Mouse (Mus musculus) hindlimb bud, embryonic 11.5 days (tissue): ENCODE data around the gene Zbtb2.
A peak's percentile ranks its signal among the peaks of the same experiment; 100 is the strongest.

Experiments
- DNase-seq: peaks from one replicate; pipeline ENCODE4 v3.0.0-alpha.2; 2012; ENCODE audit warnings: low read depth, low spot score; ENCODE audit errors: extremely low spot score

Gene Zbtb2

DNA sequence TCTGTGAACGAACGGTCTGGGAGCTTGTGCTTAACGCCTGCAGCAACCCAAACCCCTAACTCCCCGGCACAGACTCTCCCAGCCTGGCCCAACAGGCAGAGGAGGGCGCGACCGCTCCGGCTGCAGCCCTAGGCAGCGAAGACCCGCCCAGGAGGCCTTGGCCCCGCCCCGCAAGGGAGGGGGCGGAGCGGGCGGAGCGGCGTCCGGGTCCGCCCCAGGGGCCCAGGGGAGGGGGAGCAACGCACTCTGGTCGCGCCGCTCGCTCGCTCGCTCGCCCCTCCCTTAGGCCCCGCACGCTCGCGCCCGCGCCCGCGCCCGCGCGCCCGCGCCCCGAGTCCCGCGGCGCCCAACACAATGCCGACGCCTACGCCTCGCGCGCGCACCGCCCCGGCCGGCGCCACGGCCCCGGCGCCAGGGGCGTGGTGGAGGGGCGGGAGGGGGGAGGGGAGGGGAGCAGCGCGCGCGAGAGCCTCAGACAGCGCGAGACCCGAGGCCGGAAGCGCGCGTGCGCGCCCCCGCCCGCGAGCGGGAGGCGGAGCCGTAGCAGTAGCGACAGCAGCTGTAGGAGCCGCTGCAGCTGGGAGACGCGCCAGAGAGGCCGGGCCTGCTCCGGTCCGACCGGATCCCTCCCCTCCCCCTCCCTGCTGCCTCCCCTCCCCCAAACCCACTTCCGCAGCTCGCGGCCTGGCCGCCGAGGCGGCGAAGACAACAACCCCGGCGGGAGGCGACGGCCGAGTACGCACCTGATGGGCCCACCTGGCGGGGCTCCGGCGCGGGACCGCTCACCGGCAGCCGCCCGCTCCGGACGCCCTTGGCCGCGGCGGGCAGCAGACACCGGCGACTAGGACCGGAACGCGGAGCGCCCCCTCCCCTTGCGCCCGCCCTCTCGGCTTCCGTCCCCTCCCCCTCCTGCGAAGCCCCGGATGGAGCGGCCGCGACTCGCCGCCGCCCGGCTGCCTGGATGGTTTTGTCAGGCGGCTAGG is 1.0 kb downstream of the Zbtb2 start:
- peak; percentile 64 for DNase-seq

DNA sequence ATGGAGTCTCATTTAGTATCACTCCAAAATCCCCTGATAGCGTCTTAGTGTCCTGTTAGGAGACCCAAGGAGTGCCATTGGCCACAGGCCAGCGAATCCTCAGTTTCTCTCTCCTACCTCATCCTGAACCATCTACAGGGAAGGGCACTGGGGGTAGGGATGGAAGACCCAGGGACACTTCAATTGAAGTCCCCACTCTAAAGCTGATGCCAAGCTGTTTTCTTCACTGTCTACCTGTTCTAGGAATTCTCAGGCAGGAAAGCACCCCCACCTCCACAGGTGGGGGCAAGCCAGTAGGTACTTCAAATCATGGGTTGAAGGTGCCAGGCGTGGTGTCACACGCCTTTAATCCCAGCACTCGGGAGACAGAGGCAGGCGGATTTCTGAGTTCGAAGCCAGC is 3.7 kb downstream of the Zbtb2 start:
- no peak for DNase-seq

DNA sequence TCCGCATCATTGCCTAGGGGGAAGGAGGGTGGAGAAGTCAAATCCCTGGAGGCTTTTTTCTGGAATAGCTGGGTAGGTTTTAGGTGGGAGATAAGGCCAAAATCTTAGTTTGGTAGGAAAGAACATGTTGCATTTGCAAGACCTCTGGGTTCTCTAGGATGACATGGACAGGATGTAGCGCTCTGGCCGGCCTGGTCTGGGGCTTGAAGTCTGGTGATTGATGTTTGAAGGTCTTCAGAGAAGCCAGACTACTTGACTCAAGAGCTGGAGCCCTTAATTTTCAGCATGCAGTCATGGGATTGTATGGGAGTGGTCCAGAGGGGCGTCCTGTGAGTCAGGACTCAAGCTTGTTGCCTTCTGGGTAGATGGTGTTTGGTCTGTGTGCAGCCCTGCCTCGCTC is 7.2 kb downstream of the Zbtb2 start:
- DNase-seq: no peak

DNA sequence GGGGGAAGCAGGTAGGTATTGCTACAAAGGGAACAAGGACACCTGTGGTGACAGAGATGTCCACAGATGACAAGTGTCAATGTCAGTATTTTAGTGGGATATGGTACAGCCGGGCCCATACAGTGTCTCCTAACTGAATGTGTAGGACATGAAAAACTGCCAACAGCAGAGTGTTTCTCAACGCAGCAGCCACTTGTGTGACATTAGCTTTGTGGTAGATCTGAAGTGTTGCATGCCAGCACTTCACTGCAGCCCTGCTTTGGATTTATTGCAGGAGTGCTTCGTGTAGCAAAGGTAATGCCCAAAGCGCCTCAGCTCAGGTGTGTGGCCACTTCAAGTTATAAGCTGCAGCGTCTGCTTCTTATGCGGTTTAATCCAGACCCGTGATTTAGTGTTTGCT is 11.0 kb downstream of the Zbtb2 start:
- no peak for DNase-seq

DNA sequence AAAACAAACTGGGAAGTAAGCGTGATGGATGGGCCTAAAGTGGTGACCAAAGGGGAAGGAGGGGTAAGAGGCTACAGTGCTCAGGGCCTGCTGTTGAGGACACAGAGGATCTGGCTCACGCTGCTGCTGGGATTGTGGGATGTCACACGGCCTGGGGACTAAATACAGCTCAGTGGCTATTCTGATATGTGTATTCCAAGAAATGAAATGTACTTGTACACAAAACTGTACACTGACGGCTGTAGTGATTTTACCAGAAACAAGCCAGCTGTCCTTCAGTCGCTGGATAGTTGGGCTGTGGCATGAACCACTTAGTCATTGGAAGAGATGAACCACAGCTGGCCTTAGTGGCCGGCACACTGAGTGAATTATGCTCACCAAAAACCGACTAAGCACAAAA is 11.4 kb downstream of the Zbtb2 start:
- DNase-seq: no peak

DNA sequence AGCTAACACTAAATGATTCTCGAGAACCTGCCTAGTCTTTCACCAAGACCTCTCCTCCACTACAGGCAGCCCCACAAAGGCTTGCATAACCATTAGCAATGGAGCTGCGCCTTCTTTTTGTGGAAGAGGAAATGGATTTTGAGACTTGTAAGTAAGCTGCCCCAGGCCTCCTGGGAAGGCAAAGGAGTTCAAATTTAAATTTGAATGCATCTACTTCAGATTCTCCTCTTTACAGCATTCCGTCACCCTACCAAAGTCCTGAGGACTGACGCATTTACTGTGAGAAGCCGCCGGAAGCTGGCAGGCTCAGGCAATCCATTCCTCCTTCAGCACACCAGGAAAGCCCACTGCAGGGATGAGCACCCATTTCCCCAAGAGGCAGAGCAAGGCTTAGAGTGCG is 12.6 kb downstream of the Zbtb2 start:
- DNase-seq: no peak

DNA sequence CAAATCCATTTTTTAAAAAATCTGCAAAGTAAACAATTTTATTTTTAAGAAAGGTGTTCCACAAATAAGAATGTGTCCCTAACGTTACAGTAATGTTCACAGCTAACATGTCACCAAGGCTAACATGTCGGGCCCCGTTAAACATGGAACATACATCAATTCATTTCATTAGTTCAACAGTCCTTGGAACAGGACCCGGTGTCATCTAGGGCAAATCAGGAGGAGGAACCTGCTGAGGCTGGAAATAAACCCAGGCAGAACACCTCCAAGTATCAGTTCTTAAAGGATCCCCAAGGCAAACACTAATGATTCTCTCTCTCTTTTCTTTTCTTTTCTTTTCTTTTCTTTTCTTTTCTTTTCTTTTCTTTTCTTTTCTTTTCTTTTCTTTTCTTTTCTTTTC is 13.2 kb downstream of the Zbtb2 start:
- DNase-seq: no peak

DNA sequence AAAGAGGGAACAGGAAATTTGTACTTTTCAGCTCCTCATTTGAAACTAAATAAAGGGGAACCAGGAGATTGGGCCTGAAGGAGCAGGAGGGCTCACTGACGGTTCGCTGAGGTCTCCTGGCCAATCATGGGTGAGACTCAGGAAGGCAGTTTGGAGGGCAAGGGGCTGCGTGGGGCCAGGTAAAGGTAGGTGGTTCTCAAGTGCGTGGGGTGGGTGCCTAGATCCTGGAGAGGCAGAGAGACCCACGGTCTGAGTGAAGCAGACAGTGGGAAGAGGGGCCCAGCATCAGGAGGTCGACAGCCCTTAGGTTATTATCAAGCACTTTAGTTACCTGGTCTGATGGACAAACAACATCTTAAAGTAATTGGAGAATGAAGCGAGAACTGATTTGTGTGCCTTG is 13.7 kb downstream of the Zbtb2 start:
- DNase-seq: no peak

DNA sequence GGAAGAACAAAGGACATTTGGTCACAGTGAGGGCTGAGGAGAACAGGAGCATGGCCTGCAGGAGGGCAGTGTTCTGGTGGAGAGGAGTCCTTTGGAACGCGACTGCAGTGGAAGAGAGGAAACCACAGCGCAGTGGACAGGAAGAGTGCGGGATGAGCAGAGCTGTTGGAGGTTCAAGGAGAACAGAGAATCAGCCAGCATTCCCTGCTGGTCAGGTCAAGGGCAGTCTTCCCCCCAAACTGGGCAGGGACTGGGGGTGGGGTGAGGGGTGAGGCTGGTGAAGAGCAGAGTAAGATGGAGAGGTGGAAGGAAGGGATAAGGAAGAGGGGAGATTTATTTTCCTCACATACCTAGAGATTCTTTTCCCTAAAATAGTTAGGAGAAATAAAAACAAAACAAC is 14.3 kb downstream of the Zbtb2 start:
- no peak for DNase-seq

DNA sequence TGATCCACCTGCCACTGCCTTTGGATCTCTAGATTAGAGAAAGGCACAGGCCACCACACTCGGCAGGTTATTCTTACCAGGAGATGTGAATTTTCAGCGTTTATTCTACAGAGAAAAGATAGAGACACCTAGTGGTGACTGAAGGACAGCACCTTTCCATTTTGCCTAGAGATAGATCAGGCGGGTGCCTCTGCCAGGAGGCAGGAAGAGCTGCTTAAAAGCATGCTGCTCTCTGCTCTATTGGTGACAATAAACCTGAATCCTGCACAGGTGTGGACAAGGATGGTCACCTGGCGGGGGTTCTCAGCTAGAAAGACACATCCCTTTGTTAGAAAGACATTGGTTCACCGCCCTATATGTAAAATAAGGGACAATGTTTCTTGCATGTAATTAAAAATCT is 15.9 kb downstream of the Zbtb2 start:
- no peak for DNase-seq

DNA sequence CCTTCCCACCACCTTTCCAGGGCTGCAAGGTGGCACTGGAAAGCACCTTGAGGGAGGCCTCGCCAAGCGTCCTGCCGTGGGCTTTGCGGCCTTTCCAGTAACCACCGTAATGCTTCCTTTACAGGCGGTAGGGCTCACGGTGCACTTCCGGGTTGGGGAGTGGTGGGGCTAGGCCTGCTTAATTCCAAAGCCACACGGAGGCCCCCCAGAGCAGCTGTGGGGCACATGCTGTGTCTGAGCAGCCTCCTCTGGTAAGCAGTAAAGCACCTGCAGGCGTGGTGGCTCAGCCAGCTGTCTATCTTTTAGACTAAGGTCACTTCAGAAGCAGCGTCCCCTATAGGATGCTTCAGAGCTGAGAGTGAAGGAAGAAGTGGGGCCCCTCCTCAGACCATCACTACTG is 17.8 kb downstream of the Zbtb2 start:
- no peak for DNase-seq

DNA sequence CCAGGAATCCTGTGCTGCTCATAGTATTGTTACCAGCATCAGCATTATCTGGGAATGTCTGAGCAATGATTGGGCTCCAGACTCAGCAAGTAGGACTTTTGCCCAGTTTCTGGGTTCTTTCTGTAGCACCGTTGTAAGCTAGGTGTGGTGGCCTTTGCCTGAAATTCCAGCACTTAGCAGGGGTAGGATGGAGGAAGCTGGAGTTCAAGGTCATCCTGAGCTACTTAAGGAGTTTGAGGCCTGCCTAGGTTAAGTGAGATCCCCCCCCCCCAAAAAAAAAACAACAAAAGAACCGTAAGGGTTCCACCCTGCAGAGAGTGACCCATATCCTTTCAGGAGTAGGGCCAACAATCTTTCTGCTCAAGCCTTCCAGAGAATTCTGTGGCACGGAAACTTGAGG is 23.3 kb downstream of the Zbtb2 start:
- DNase-seq: no peak

DNA sequence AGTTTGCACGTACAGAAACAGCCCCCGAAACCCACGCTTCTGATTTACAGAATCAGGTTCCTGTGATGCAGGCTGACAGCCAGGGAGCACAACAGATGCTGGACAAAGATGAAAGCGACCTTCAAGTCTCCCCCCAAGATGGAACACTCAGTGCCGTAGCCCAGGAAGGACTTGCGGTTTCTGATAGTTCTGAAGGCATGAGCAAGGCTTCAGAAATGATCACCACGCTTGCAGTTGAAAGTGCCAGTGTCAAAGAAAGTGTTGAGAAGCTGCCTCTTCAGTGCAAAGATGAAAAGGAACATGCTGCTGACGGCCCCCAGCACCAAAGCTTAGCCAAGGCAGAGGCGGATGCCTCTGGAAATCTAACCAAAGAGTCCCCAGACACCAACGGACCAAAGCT is 30.5 kb downstream of the Zbtb2 start:
- DNase-seq: no peak

DNA sequence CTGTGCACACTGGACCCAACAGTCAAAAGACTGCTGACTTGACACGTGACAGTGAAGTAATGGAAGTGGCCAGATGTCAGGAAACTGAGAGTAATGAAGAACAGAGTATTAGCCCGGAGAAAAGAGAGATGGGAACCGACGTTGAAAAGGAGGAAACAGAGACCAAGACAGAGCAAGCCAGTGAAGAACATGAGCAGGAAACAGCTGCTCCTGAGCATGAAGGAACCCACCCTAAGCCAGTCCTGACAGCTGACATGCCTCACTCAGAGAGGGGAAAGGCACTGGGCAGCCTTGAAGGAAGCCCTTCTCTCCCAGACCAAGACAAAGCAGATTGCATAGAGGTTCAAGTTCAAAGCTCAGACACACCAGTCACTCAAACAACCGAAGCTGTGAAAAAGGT is 31.3 kb downstream of the Zbtb2 start:
- no peak for DNase-seq

DNA sequence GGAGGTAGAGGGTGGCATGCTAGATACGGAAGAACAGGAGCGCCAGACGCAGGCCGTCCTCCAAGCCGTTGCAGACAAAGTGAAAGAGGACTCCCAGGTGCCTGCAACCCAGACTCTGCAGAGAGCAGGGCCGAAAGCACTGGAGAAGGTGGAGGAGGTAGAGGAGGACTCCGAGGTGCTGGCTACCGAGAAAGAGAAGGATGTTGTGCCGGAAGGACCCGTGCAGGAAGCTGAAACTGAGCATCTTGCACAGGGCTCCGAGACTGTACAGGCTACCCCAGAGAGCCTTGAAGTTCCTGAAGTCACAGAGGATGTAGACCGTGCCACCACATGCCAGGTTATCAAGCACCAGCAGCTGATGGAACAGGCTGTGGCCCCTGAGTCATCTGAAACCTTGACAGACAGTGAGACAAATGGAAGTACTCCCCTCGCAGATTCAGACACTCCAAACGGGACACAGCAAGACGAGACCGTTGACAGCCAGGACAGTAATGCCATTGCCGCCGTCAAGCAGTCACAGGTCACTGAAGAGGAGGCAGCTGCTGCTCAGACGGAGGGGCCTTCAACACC is 31.9 kb downstream of the Zbtb2 start:
- DNase-seq: no peak

DNA sequence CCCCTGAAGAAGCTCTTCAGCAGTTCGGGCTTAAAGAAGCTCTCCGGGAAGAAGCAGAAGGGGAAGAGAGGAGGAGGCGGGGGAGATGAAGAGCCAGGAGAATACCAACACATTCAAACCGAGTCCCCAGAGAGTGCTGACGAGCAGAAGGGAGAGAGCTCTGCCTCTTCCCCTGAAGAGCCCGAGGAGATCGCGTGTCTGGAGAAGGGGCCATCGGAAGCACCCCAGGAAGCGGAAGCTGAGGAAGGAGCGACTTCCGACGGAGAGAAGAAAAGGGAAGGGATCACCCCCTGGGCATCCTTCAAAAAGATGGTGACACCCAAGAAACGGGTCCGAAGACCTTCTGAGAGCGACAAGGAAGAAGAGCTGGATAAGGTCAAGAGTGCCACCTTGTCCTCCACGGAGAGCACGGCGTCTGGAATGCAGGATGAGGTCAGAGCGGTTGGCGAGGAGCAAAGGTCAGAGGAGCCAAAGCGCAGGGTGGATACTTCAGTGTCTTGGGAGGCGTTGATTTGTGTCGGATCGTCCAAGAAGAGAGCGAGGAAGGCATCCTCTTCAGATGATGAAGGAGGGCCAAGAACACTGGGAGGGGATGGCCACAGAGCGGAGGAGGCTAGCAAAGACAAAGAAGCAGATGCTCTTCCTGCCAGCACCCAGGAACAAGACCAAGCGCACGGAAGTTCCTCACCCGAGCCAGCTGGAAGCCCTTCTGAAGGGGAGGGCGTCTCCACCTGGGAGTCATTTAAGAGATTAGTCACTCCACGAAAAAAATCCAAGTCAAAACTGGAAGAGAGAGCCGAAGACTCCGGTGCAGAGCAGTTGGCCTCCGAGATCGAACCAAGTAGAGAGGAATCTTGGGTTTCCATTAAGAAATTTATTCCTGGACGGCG is 33.3 kb downstream of the Zbtb2 start:
- no peak for DNase-seq

DNA sequence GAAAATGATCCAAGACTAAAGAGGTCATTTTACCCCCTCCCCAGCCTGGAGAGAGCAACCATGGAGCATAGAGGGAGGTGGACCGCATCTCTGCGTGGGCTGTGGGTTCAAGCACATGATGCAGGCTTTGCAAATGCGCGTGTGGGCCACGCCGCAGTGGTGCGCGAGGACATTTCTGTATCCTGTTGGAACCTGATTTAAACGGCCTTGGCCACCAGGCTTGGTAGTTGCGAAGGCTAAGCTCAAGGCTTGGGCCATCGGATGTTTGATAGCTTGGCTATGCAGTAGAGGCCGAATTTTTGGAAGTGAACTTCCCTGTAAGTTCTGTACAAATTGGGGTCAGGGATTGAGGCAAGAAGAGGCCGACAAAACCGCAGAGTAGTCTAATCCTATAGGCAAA is 40.3 kb downstream of the Zbtb2 start:
- DNase-seq: no peak

DNA sequence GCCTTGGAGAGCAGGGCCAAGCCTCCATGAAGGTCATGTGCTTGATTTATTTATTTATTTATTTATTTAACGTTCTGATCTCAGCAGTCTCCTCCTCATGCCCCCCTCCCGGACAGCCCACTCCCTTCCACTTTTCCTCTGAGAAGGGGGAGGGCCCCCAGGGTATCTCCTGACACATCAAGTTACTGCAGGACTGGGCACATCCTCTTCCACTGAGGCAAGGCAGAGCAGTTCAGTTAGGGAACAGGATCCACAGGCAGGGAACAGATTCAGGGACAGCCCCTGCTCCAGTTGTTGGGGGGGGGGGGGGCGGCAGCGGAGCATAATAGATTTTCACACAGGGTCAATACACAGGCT is 40.8 kb downstream of the Zbtb2 start:
- DNase-seq: no peak

DNA sequence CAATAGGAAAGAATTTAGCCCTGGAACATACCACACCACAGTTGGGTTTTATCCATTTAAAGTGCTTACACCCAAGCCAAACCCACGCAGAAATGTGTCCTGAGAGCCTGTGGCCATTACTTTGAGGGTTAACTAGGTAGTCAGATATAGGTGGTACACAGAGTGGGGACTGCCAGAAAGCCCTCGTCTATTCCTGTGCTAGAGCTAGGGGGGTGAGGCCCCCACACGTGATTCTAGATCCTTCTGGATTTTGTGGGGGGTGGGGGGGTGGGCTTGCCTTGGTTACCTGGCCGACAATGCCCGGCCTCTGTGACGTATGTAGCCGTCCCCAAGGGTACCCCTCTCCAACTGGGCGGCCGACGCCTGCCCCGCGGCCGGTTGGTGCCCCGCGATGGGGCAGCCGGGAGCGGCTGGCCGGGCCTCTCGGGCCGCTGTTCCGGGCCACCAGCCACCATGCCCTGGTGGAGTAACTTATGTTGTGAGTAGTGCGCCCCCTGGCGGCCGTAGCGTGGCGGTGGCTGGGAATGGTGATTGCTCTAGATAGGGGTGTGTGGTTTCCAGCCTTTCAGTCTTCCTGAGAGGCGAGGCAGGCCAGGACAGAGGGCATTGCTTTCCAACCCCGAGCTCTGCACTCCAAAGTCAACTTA is 41.3 kb downstream of the Zbtb2 start:
- peak; percentile 53 for DNase-seq

DNA sequence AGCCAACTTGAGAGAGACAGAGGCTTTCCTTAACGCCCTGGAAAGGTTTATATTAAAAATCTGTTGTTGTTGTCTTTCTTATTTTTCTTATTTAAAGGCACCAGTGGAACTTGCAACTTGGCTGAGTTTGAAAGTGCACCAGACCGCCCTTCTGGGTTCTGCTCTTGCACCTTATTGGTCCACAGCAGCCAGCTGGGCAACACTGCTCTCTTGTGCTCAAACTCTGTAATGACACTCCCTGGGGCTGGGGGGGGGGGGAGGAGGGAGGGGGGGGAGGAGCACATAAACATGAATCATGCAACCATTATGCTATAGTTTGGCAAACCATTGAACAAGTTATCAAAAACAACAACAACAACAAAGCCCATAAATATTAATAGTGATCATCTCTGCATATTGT is 46.5 kb downstream of the Zbtb2 start:
- DNase-seq: no peak

DNA sequence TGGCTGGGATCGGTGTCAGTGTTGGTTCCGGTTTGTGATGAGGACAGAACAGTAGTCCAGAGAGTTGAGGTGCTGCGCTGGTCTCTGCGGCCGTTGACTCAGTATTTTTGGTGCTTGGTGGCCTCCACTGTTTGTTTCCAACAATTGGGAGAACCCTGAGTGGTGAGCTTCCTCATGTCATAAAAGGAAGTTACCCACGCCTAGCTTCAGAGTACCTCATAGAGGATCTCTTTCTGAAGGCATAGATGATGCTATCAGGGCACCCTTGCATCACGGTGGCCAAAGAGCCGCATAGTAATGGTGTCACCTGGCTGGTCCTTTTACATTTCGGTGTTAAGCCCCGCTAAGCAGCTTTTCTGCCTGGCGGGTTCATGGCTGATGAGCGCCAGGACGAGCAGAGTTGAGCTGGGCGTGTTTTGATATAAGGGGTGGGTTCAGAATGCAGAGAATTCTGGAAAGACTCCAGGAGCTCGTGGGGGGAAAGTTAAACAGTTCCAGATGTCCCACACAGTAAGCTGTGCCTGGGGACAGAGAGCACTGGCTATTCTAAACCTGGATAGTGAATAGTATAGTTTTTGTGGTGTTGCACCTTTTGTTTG is 48.9 kb downstream of the Zbtb2 start:
- peak; percentile 20 for DNase-seq
